Mouse (Mus musculus): Measurements from ENCODE around the gene Onecut1. TPM values are rescaled to one million over a fixed set of nuclear protein-coding genes. Genes with fewer than 3 reads are reported as not detected.

Onecut1 gene
- total RNA-seq (2023), result not detected

GRCm38 (mm10) chr9:74861561-74861980, at the start of gene Onecut1:
Gene Onecut1, plus strand, starts transcription at chr9:74861921.

Other genes starting within 250 kb of the Onecut1 start
- 49.4 TPM for gene Fam214a, start 91.0 kb downstream of the Onecut1 start, total RNA-seq (2023)
- 158 TPM for gene Arpp19, start 175.7 kb downstream of the Onecut1 start, total RNA-seq (2023)
- gene Myo5a, start 209.1 kb downstream of the Onecut1 start, total RNA-seq (2023), result 32.8 TPM